In the genomic region with DNA sequence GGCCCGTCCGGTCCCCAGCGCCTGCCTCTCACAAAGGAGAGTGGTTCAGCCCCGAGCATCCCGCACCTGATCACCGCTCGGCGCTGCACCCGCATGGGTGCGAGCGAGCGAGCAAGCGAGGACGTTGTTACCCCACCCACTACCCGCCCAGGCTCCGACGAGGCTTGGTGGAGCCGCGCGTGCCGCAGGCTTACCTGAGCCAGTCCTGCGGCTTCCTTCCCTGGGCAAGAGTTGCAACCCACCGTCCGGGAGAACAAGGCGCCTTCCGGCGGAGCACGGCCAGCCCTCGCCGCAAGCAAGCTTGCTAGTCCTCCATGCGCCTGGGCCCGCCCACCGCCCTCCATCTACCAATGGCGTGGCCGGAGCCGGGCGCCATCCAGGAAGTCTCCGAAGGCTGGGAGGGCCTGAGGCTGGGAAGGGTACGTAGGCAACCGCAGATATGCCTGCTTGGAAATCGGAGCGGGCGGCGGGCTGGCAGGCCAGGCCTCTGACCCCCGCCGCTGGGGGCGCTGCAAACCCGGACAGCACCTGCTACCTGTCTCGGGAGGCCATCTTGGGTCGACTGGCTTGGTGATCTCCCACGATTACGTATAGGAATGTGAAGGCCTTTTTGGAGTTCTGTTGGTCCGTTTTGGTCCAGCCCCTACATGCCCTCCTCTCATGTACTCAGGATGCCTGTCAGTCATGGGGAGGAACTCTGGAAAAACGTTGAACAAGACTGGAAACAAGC, we compare ENCODE assay signal across 7 mouse cellular contexts. TPM values are rescaled to one million over a fixed set of nuclear protein-coding genes. Genes with fewer than 3 reads are reported as not detected.
A peak's percentile ranks its signal among the peaks of the same experiment; 100 is the strongest.
DNase-seq lines count a peak whose midpoint lies in the region; ATAC-seq and TF ChIP-seq lines count a peak whose summit lies in the region.

A gene (minus strand): TSS at position 297 of the 730 bp plus-strand sequence.

- ATAC-seq in embryonic facial prominence, embryonic 12.5 days (ENCODE audit: insufficient number of reproducible peaks, insufficient read depth, low FRiP score, low TSS enrichment): peak; percentile 100
- ATAC-seq in limb, embryonic 12.5 days (ENCODE audit: insufficient number of reproducible peaks, insufficient read depth, low FRiP score, low TSS enrichment, low read depth): peak; percentile 100
- ATAC-seq in midbrain, embryonic 15.5 days (replicated peaks): peak; percentile 100

- H3K9ac ChIP-seq in embryonic facial prominence, embryonic 12.5 days: peak within 1 kb of the TSS; percentile 88
- peak within 1 kb of the TSS; percentile 92 for H3K9ac ChIP-seq in limb, embryonic 12.5 days (replicated peaks)
- H3K9ac ChIP-seq in midbrain, embryonic 15.5 days: peak within 1 kb of the TSS; percentile 92

- under 1% methylated on average over 54 of the region's 54 CpGs for WGBS in embryonic facial prominence, embryonic 12.5 days
- WGBS in kidney, adult 2 months: under 1% methylated on average over 54 of the region's 54 CpGs
- WGBS in limb, embryonic 12.5 days: under 1% methylated on average over 54 of the region's 54 CpGs
- WGBS in midbrain, embryonic 15.5 days: under 1% methylated on average over 52 of the region's 54 CpGs
- under 1% methylated on average over 54 of the region's 54 CpGs for WGBS in spleen, adult 2 months

- no peaks in the 10 kb centered on the region for H3K27me3 ChIP-seq in embryonic facial prominence, embryonic 12.5 days
- no peaks in the 10 kb centered on the region for H3K27me3 ChIP-seq in kidney, adult 2 months (replicated peaks; ENCODE audit: control insufficient read depth, insufficient read depth, low read length)
- no peaks in the 10 kb centered on the region for H3K27me3 ChIP-seq in limb, embryonic 12.5 days
- no peaks in the 10 kb centered on the region for H3K27me3 ChIP-seq in midbrain, embryonic 15.5 days (replicated peaks)
- no peaks in the 10 kb centered on the region for H3K27me3 ChIP-seq in spleen, adult 2 months (ENCODE audit: control insufficient read depth, insufficient read depth, low read length)

- peak; percentile 97 for DNase-seq in adrenal gland, postnatal 25 days
- peak; percentile 100 for DNase-seq in heart, adult 11 months
- peak; percentile 99 for DNase-seq in kidney, adult 2 months
- DNase-seq in spleen, adult 2 months (ENCODE audit: low read depth in 1 of 2, low spot score in 2 of 2): peak; percentile 94 to 98

- H3K9me3 ChIP-seq in embryonic facial prominence, embryonic 12.5 days: no peaks in the 10 kb centered on the region
- H3K9me3 ChIP-seq in limb, embryonic 12.5 days: no peaks in the 10 kb centered on the region
- H3K9me3 ChIP-seq in midbrain, embryonic 15.5 days: no peaks in the 10 kb centered on the region

- peak within 1 kb of the TSS; percentile 95 for H3K27ac ChIP-seq in embryonic facial prominence, embryonic 12.5 days
- H3K27ac ChIP-seq in kidney, adult 2 months (ENCODE audit: insufficient read depth, low read depth, low read length): peak within 1 kb of the TSS; percentile 28
- peak within 1 kb of the TSS; percentile 94 for H3K27ac ChIP-seq in limb, embryonic 12.5 days
- peak within 1 kb of the TSS; percentile 97 for H3K27ac ChIP-seq in midbrain, embryonic 15.5 days
- peak within 1 kb of the TSS; percentile 82 for H3K27ac ChIP-seq in spleen, adult 2 months (ENCODE audit: insufficient read depth, low read length)

- peak; percentile 72 for TF ChIP-seq CTCF in kidney, adult 2 months (conservative IDR thresholded peaks at IDR 0.05; ENCODE audit: insufficient read depth, insufficient read length, low read depth, low read length)
- peak; percentile 91 for TF ChIP-seq CTCF in spleen, adult 2 months (IDR thresholded peaks at IDR 0.05; ENCODE audit: extremely low read depth, insufficient read depth, insufficient read length, insufficient replicate concordance)

- peak within 1 kb of the TSS; percentile 79 for H3K4me2 ChIP-seq in embryonic facial prominence, embryonic 12.5 days (replicated peaks)
- peak within 1 kb of the TSS; percentile 65 for H3K4me2 ChIP-seq in limb, embryonic 12.5 days
- H3K4me2 ChIP-seq in midbrain, embryonic 15.5 days: peak within 1 kb of the TSS; percentile 69

- peaks cover 4% of the 10 kb centered on the region; the same call in 1 of the 2 replicates for H3K36me3 ChIP-seq in embryonic facial prominence, embryonic 12.5 days
- no peaks in the 10 kb centered on the region for H3K36me3 ChIP-seq in kidney, adult 2 months (ENCODE audit: control insufficient read depth, insufficient read depth, low read length)
- peaks cover 13% of the 10 kb centered on the region; the same call in 1 of the 2 replicates for H3K36me3 ChIP-seq in limb, embryonic 12.5 days
- 0 out of 2 replicates have a peak, but pooled peaks cover 5% of the 10 kb centered on the region for H3K36me3 ChIP-seq in midbrain, embryonic 15.5 days (replicated peaks)
- peaks cover 1% of the 10 kb centered on the region; the same call in 1 of the 2 replicates for H3K36me3 ChIP-seq in spleen, adult 2 months (ENCODE audit: control insufficient read depth, insufficient read depth, low read length)

- H3K4me3 ChIP-seq in embryonic facial prominence, embryonic 12.5 days: peak within 1 kb of the TSS; percentile 92
- H3K4me3 ChIP-seq in kidney, adult 2 months (ENCODE audit: insufficient read depth, low read depth, low read length): peak within 1 kb of the TSS; percentile 88
- H3K4me3 ChIP-seq in limb, embryonic 12.5 days (replicated peaks): peak within 1 kb of the TSS; percentile 89
- H3K4me3 ChIP-seq in midbrain, embryonic 15.5 days: peak within 1 kb of the TSS; percentile 96
- peak within 1 kb of the TSS; percentile 75 for H3K4me3 ChIP-seq in spleen, adult 2 months (ENCODE audit: extremely low read depth, insufficient read depth, insufficient read length)

- TF ChIP-seq POLR2A in kidney, adult 2 months (IDR thresholded peaks at IDR 0.05; ENCODE audit: low read depth, low read length): peak; percentile 58
- peak; percentile 79 for TF ChIP-seq POLR2A in spleen, adult 2 months (IDR thresholded peaks at IDR 0.05; ENCODE audit: low read depth, low read length)

- H3K4me1 ChIP-seq in embryonic facial prominence, embryonic 12.5 days: peaks cover 6% of the 10 kb centered on the region
- peaks cover 8% of the 10 kb centered on the region for H3K4me1 ChIP-seq in kidney, adult 2 months (ENCODE audit: control insufficient read depth, insufficient read depth, low read length)
- H3K4me1 ChIP-seq in limb, embryonic 12.5 days (replicated peaks): peaks cover 9% of the 10 kb centered on the region
- H3K4me1 ChIP-seq in midbrain, embryonic 15.5 days: peaks cover 27% of the 10 kb centered on the region
- peaks cover 5% of the 10 kb centered on the region for H3K4me1 ChIP-seq in spleen, adult 2 months (ENCODE audit: control insufficient read depth, insufficient read depth, insufficient read length)

RNA-seq across cellular contexts. Expression of the gene that starts here (rescaled TPM):
- total RNA-seq in adrenal gland, postnatal 25 days (2021): 104 and 109 TPM in 2 replicates
- polyA plus RNA-seq in embryonic facial prominence, embryonic 12.5 days (2016; fragmentation: Nextera tagmentation; extraction: Ambion mirVana): 56.5 and 56.7 TPM in 2 replicates
- 20.6 and 22.1 TPM in 2 replicates for polyA plus RNA-seq in kidney, adult 2 months (2012; rRNA removed)
- polyA plus RNA-seq in limb, embryonic 12.5 days (2016; fragmentation: Nextera tagmentation; extraction: Ambion mirVana): 49.6 and 53.7 TPM in 2 replicates
- 37.8 and 43.9 TPM in 2 replicates for polyA plus RNA-seq in midbrain, embryonic 15.5 days (2015; fragmentation: Nextera tagmentation; extraction: Ambion mirVana)
- polyA plus RNA-seq in spleen, adult 2 months (2012; rRNA removed): 33.2 and 34.2 TPM in 2 replicates

Comparison
In these comparisons a context has a peak if more than half of its experiments do, and no peak if none do; other contexts are left out.
1. Peak in every context shown above with its lines: DNase-seq, ATAC-seq, H3K4me3 ChIP-seq and H3K27ac ChIP-seq.
2. H3K27ac ChIP-seq: peak in every context shown above with its lines; median percentile 97 in midbrain, embryonic 15.5 days; 95 in embryonic facial prominence, embryonic 12.5 days; 94 in limb, embryonic 12.5 days; 82 in spleen, adult 2 months; 28 in kidney, adult 2 months.